Mouse (Mus musculus) adrenal gland, adult 8-10 months (tissue): ENCODE data around the gene Epas1. TPM values are rescaled to one million over a fixed set of nuclear protein-coding genes. Genes with fewer than 3 reads are reported as not detected.
A peak's percentile ranks its signal among the peaks of the same experiment; 100 is the strongest.

Experiments used
- DNase-seq: peaks from one replicate; pipeline ENCODE4 v3.0.0; 2022
- total RNA-seq, 4 experiments: library from RNA; stranded (reverse); gene quantifications; 2 replicates each; pipeline ENCODE4 v1.2.4; 2022

The Epas1 gene
- 100 to 1,000 TPM; 204 to 224 (median 215) TPM for total RNA-seq

GRCm38 (mm10) chr17:86753130-86753821 is at the start of gene Epas1:
Gene Epas1 (plus strand): TSS chr17:86753700.
- DNase-seq, result peak; percentile 91

GRCm38 (mm10) chr17:86705236-86705635 is 48.3 kb upstream of the Epas1 start:
- DNase-seq, result no peak

- DNase-seq, result no peak
Measured at GRCm38 (mm10) chr17:86706467-86706866, 47.0 kb upstream of the Epas1 start.

GRCm38 (mm10) chr17:86709803-86710202 is 43.7 kb upstream of the Epas1 start:
- DNase-seq, result no peak

- DNase-seq, result no peak
Measured at GRCm38 (mm10) chr17:86710379-86710778, 43.1 kb upstream of the Epas1 start.

- DNase-seq, result no peak
Measured at GRCm38 (mm10) chr17:86711949-86712348, 41.6 kb upstream of the Epas1 start.

- DNase-seq, result no peak
Measured at GRCm38 (mm10) chr17:86712601-86713000, 40.9 kb upstream of the Epas1 start.

- DNase-seq, result peak; percentile 8
Measured at GRCm38 (mm10) chr17:86713591-86713990, 39.9 kb upstream of the Epas1 start.

- no peak for DNase-seq
Measured at GRCm38 (mm10) chr17:86724786-86725415, 28.6 kb upstream of the Epas1 start.

- no peak for DNase-seq
Measured at GRCm38 (mm10) chr17:86726480-86726879, 27.0 kb upstream of the Epas1 start.

- DNase-seq, result no peak
Measured at GRCm38 (mm10) chr17:86727031-86727430, 26.5 kb upstream of the Epas1 start.

GRCm38 (mm10) chr17:86731273-86731672 is 22.2 kb upstream of the Epas1 start:
- no peak for DNase-seq

- peak; percentile 72 for DNase-seq
Measured at GRCm38 (mm10) chr17:86732024-86732423, 21.5 kb upstream of the Epas1 start.

- DNase-seq, result no peak
Measured at GRCm38 (mm10) chr17:86732522-86732921, 21.0 kb upstream of the Epas1 start.

GRCm38 (mm10) chr17:86733644-86734043 is 19.9 kb upstream of the Epas1 start:
- peak; percentile 20 for DNase-seq

GRCm38 (mm10) chr17:86738477-86738876 is 15.0 kb upstream of the Epas1 start:
- DNase-seq, result no peak

- no peak for DNase-seq
Measured at GRCm38 (mm10) chr17:86743351-86743941, 10.1 kb upstream of the Epas1 start.

GRCm38 (mm10) chr17:86744943-86745342 is 8.6 kb upstream of the Epas1 start:
- DNase-seq, result no peak

- no peak for DNase-seq
Measured at GRCm38 (mm10) chr17:86751373-86751871, 2.1 kb upstream of the Epas1 start.

- DNase-seq, result peak; percentile 62
Measured at GRCm38 (mm10) chr17:86753931-86754805, 668 bp downstream of the Epas1 start.

GRCm38 (mm10) chr17:86754806-86755571 is 1.5 kb downstream of the Epas1 start:
- peak; percentile 47 for DNase-seq
